Mouse (Mus musculus) liver, embryonic 14.5 days (tissue): ENCODE data around the gene Crebbp. TPM values are rescaled to one million over a fixed set of nuclear protein-coding genes. Genes with fewer than 3 reads are reported as not detected.

Experiments
- ATAC-seq: fragments of 200-750 bp; cut with Nextera tagmentation; 2 replicates; pipeline ENCODE4 v1.8.0; 2017; ENCODE audit warnings: moderate number of reproducible peaks, mild to moderate bottlenecking, moderate library complexity; ENCODE audit not compliant: insufficient read depth
- DNase-seq, 3 experiments: peaks; one replicate each; pipeline ENCODE4 v3.0.0-alpha.2; 2012 to 2013; ENCODE audit warnings: low read depth in 3 of 3, low spot score in 3 of 3
- H3K27ac ChIP-seq: fragments of 300-500 bp; sonication (generic); 2 replicates; pipeline ENCODE4 v1.5.1; 2014; ENCODE audit warnings: moderate library complexity, mild to moderate bottlenecking, control low read depth, inconsistent platforms
- H3K27me3 ChIP-seq: fragments of 300-500 bp; sonication (generic); 2 replicates; pipeline ENCODE4 v1.6.1; 2014; ENCODE audit warnings: mild to moderate bottlenecking, low read length, moderate library complexity; ENCODE audit not compliant: control insufficient read depth, insufficient read depth
- H3K36me3 ChIP-seq: fragments of 300-500 bp; sonication (generic); replicated peaks from 2 replicates; pipeline ENCODE4 v1.6.1; 2014; ENCODE audit warnings: low read depth; ENCODE audit not compliant: control insufficient read depth, insufficient read depth
- H3K4me1 ChIP-seq, 2 experiments: fragments of 200-500 bp in 1 of 2; fragments of 300-500 bp in 1 of 2; sonication (generic) in 1 of 2; replicated peaks; 2 replicates each; pipeline ENCODE4 v1.6.1; 2012 to 2014; ENCODE audit warnings: antibody characterized with exemption in 1 of 2, inconsistent platforms in 1 of 2, low read length in 1 of 2; ENCODE audit not compliant: control insufficient read depth in 2 of 2, insufficient read depth in 2 of 2
- H3K4me2 ChIP-seq: fragments of 300-500 bp; sonication (generic); 2 replicates; pipeline ENCODE4 v1.6.1; 2014; ENCODE audit warnings: low read depth, mild to moderate bottlenecking, control low read depth, moderate library complexity
- H3K4me3 ChIP-seq, 2 experiments: fragments of 200-500 bp in 1 of 2; fragments of 300-500 bp in 1 of 2; sonication (generic) in 1 of 2; 2 replicates each; pipeline ENCODE4 v1.5.1; 2012 to 2014; ENCODE audit warnings: low read depth in 2 of 2, low read length in 2 of 2, mild to moderate bottlenecking in 2 of 2, control low read depth in 1 of 2, inconsistent platforms in 1 of 2, moderate library complexity in 1 of 2; ENCODE audit not compliant: insufficient read depth in 1 of 2
- H3K9ac ChIP-seq: fragments of 300-500 bp; sonication (generic); replicated peaks from 2 replicates; pipeline ENCODE4 v1.6.1; 2014; ENCODE audit warnings: mild to moderate bottlenecking, control low read depth, moderate library complexity
- H3K9me3 ChIP-seq: fragments of 300-500 bp; sonication (generic); 2 replicates; pipeline ENCODE4 v1.6.1; 2016; ENCODE audit warnings: low read length, mixed read lengths; ENCODE audit not compliant: control insufficient read depth
- CTCF ChIP-seq: IDR thresholded peaks from 2 replicates; pipeline ENCODE4 v1.5.1; 2016; ENCODE audit warnings: antibody characterized with exemption, low read depth, control low read depth
- EP300 ChIP-seq: IDR thresholded peaks from 2 replicates; pipeline ENCODE4 v1.6.1; 2016; ENCODE audit warnings: antibody characterized with exemption, low read depth
- WGBS: fragments of 180-500 bp; shearing (Covaris S2); extraction: QIAGEN DNeasy Blood & Tissue Kit; methylation state at CpG from one replicate; pipeline ENCODE4 v1.1.7; 2014; ENCODE audit not compliant: insufficient replicate concordance; 5-methylcytosine and 5-hydroxymethylcytosine counted together
- polyA plus RNA-seq, 2 experiments: library from polyadenylated mRNA; depleted of rRNA in 1 of 2; stranded (reverse) in 1 of 2; unstranded in 1 of 2; fragments of >200 nt; fragmentation: Nextera tagmentation in 1 of 2; extraction: Ambion mirVana in 1 of 2; gene quantifications; 2 replicates each; pipeline versions ENCODE4 v1.2.1 to v1.2.3; 2012 to 2014

Gene Crebbp
- polyA plus RNA-seq, 2 experiments, result 3.6 to 7.0 TPM

GRCm38 (mm10) chr16:4128894-4129293 lies 84.9 kb downstream of the Crebbp start:
- no peak overlapping the region for H3K4me2 ChIP-seq
- H3K4me3 ChIP-seq, result no peak overlapping the region
- peaks cover 0 to 2% of the 10 kb centered on the region in 2 experiments; a peak in 1 of 4 replicates for H3K4me1 ChIP-seq
- peaks cover 24% of the 10 kb centered on the region for H3K36me3 ChIP-seq
- WGBS, result 66% methylated on average over 1 of the region's 1 CpGs
- H3K9me3 ChIP-seq, result no peaks in the 10 kb centered on the region
- H3K27me3 ChIP-seq, result no peaks in the 10 kb centered on the region
- H3K27ac ChIP-seq, result no peak overlapping the region
- ATAC-seq (no peak), DNase-seq (no peak)
- TF ChIP-seq CTCF (no peak), EP300 (no peak)
- H3K9ac ChIP-seq, result no peak overlapping the region

GRCm38 (mm10) chr16:4117072-4117471 lies 96.7 kb downstream of the Crebbp start:
- ATAC-seq, result peak; percentile 77
- H3K36me3 ChIP-seq, result peaks cover 38% of the 10 kb centered on the region

GRCm38 (mm10) chr16:4100374-4100773 lies 113.4 kb downstream of the Crebbp start:
- Histone ChIP-seq H3K4me1 (peaks cover 0 to 6% of the 10 kb centered on the region in 2 experiments; a peak in 2 of 4 replicates), H3K9me3 (no peaks in the 10 kb centered on the region), H3K27me3 (no peaks in the 10 kb centered on the region), H3K27ac (no peak overlapping the region), H3K36me3 (peaks cover 19% of the 10 kb centered on the region), H3K4me3 (no peak overlapping the region), H3K4me2 (no peak overlapping the region; the same call in 1 of the 2 replicates), H3K9ac (no peak overlapping the region)
- no peak for TF ChIP-seq EP300
- no peak for TF ChIP-seq CTCF
- DNase-seq, result no peak
- peak; percentile 48; the same call in 1 of the 2 replicates for ATAC-seq
- WGBS, result 71% methylated on average over 2 of the region's 2 CpGs

More at GRCm38 (mm10) chr16:4117072-4117471, 96.7 kb downstream of the Crebbp start:
- DNase-seq, result peak in 1 of 3 experiments; percentile 22
- no peak overlapping the region for H3K4me3 ChIP-seq
- no peak overlapping the region for H3K4me2 ChIP-seq
- H3K27ac ChIP-seq, result no peak overlapping the region
- no peaks in the 10 kb centered on the region for H3K27me3 ChIP-seq
- H3K9me3 ChIP-seq, result no peaks in the 10 kb centered on the region
- TF ChIP-seq CTCF (no peak), EP300 (no peak)
- 0 out of 4 replicates have a peak, but pooled peaks cover 0 to 3% of the 10 kb centered on the region in 2 experiments for H3K4me1 ChIP-seq
- H3K9ac ChIP-seq, result no peak overlapping the region
- WGBS, result 35% methylated on average over 4 of the region's 4 CpGs

GRCm38 (mm10) chr16:4097521-4097920 lies 116.3 kb downstream of the Crebbp start:
- ATAC-seq (no peak), DNase-seq (no peak)
- Histone ChIP-seq H3K4me3 (no peak overlapping the region), H3K4me2 (no peak overlapping the region), H3K27me3 (no peaks in the 10 kb centered on the region), H3K4me1 (peaks cover 0 to 6% of the 10 kb centered on the region in 2 experiments; a peak in 2 of 4 replicates), H3K9ac (no peak overlapping the region), H3K9me3 (no peaks in the 10 kb centered on the region), H3K36me3 (peaks cover 33% of the 10 kb centered on the region), H3K27ac (no peak overlapping the region)
- TF ChIP-seq EP300 (no peak), CTCF (no peak)
- WGBS, result 94% methylated on average over 1 of the region's 1 CpGs

- Histone ChIP-seq H3K27me3 (no peaks in the 10 kb centered on the region), H3K4me2 (no peak overlapping the region)
Observed at GRCm38 (mm10) chr16:4096898-4097297, 116.9 kb downstream of the Crebbp start.

More at GRCm38 (mm10) chr16:4096898-4097297, 116.9 kb downstream of the Crebbp start:
- Histone ChIP-seq H3K27ac (no peak overlapping the region), H3K36me3 (peaks cover 37% of the 10 kb centered on the region), H3K4me3 (no peak overlapping the region), H3K4me1 (peaks cover 0 to 6% of the 10 kb centered on the region in 2 experiments; a peak in 2 of 4 replicates), H3K9me3 (no peaks in the 10 kb centered on the region), H3K9ac (no peak overlapping the region)
- DNase-seq (no peak), ATAC-seq (peak; percentile 67)
- TF ChIP-seq EP300, result no peak
- TF ChIP-seq CTCF, result no peak
